Mouse (Mus musculus) mature B cell (primary cell): ENCODE data around the gene Prkce.

Experiments used
- in situ Hi-C: fragments of 300-500 bp; cut with MboI; formaldehyde crosslinking; loops from 2 replicates; pipeline ENCODE4 v1.14.3; 2019

The Prkce gene

DNA sequence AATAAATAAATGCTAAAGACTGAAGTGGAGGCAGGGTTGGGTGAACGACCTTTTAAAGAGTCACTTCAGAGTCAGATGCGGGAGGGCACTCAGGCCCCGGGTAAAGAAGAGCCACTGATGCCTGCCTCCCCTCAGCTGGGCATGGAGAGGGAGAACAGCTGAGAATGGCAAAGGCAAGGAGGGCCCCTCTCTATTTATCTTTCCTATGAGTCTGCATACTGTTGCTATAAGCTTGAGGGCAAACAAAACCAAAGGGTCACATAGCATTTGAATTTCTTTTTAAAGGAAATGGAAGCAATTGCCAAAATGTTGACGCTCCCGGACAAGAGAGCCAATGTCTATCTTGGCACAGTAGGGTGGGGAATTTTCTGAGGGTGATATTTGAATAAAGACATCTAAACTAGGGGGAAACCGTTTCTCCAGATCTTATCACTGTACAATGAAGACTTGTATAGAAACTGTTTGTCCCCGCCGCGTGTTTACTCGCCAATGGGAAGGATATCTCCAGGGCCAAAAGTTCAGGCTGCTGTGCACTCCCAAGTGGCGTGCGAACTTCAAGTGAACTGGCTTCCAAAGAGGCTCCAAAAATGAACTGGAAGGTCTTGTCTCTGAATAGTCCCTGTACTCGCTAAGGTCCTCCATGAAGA, 347.5 kb downstream of the Prkce start:
- in situ Hi-C loops: no loop called here

GRCm38 (mm10) chr17:86516630-86517029, 349.0 kb downstream of the Prkce start:
- in situ Hi-C loops: no loop called here

GRCm38 (mm10) chr17:86518604-86519003, 351.0 kb downstream of the Prkce start:
- in situ Hi-C loops: no loop called here

- in situ Hi-C loops: no loop called here
Observed at GRCm38 (mm10) chr17:86521252-86521651, 353.7 kb downstream of the Prkce start.

- in situ Hi-C loops: no loop called here
Observed at GRCm38 (mm10) chr17:86522649-86523048, 355.1 kb downstream of the Prkce start.

DNA sequence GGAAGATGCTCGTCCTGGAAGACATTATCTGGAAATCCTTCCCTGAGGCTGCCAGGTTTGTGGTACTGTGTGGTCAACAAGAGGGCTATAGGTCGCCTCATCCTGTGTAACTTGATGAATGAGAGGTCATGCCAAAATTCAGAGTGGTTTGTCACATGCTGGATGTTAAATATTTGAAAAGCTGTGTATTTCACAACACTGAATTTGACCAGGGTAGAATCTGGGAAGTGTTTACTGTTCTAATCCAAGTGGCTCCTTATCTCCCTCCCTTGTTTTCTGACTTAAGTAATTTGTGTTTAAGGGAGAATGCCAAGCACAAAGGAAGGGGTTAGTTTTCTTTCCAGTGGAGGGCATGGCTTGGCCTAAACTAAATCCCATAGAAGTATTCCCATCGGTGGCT, 355.8 kb downstream of the Prkce start:
- in situ Hi-C loops: no loop called here

- in situ Hi-C loops: no loop called here
Observed at GRCm38 (mm10) chr17:86523843-86524242, 356.3 kb downstream of the Prkce start.

- in situ Hi-C loops: no loop called here
Observed at GRCm38 (mm10) chr17:86525075-86525474, 357.5 kb downstream of the Prkce start.

GRCm38 (mm10) chr17:86526016-86526415, 358.4 kb downstream of the Prkce start:
- in situ Hi-C loops: no loop called here

- in situ Hi-C loops: no loop called here
Observed at GRCm38 (mm10) chr17:86527298-86527697, 359.7 kb downstream of the Prkce start.

DNA sequence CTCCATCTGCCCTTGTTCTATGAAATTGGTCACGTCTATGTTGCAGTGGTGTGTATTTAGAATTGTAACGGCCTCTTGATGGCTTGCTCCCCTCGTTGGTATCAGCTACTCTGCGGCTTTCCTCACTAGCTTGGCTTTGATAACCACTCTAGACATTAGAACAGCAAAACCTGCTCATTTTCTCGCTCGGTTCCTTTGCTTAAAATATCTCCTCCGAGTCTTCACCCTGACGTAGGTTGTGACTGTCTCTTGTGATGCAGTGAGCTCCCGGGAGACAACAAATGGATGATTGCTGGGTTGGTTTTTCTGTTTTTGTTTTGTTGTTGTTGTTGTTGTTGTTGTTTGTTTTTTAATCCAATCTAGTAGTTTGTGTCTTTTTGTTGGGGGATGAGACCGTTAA, 361.4 kb downstream of the Prkce start:
- in situ Hi-C loops: no loop called here

GRCm38 (mm10) chr17:86529411-86529810, 361.8 kb downstream of the Prkce start:
- in situ Hi-C loops: no loop called here

DNA sequence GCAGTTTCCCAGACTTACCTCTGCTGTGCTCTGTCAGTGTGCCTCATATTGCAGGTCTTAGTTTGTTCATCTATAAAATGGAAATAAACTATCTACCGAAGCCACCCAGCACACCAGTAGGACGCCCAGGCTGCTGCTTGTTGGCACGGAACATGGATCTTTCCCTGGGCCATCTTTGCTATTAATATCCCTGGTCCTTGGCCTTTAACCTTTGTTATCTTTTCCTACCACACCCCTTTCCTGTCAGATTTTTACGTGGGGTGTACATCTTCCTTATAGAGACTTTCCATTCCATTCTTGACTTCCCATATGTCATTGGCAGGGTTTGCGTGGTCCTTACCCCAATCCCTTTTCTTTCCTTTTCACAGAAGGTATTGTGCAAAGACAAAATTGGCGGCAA, 363.6 kb downstream of the Prkce start:
- in situ Hi-C loops: no loop called here

DNA sequence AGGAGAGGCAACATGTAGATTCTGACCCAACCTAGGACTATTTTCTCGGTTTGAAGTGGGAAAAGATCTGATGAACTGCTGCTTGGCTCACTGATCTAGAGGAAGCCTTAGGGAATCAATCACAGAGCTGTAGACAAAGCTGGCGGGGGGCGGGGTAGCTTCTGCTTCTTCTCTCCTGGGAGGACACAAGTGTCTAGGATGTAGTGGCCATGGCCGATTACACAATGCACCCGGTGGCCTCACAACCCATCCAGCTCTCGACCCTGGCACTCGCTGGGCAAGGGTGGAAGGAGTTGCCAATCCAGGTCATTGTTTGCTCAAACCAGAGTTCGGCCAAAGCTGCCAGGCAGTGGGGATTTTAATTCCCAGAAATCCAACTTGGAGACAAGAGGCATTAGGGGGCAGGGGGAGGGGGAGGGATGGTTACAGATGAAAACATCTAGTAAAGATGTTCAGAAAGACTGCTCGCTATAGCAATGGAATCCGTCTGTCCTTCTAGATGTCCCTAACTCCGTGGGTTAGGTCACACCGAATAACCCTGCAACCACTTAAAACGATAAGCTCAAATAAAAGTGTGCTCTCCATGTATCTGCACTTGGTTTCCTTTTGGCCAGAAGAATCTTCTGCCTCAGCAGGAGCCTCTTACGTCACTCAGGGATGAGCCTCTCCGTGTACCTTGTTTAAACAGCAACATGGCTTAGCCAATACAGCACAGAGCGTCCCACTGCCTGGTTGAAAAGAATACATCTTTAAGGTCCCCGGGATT, 365.4 kb downstream of the Prkce start:
- in situ Hi-C loops: no loop called here

- in situ Hi-C loops: no loop called here
Observed at GRCm38 (mm10) chr17:86533549-86533851, 365.9 kb downstream of the Prkce start.

DNA sequence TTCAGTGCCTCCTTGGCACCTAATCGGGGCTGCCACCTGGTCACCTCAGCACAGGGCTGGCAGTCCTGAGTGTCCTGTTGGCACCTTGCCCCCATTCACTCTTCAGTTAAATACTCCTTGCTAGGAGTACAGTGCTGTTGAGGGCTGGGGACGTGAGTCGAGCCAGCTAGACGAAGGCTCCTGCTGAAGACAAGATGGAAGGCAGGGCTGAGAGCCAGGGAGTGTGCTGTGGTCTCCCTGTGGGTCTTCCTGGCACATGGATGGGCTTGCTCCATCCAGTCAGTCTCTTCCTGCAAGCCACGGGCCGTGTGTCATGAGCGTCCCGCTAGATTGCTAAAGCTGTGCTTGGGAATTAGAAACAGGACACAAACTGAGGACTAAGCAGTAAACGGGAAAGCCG, 367.5 kb downstream of the Prkce start:
- in situ Hi-C loops: no loop called here

- in situ Hi-C loops: no loop called here
Observed at GRCm38 (mm10) chr17:86535827-86536656, 368.5 kb downstream of the Prkce start.

GRCm38 (mm10) chr17:86539881-86540430, 372.4 kb downstream of the Prkce start:
- in situ Hi-C loops: no loop called here

GRCm38 (mm10) chr17:86546529-86546928, 378.9 kb downstream of the Prkce start:
- in situ Hi-C loops: no loop called here

DNA sequence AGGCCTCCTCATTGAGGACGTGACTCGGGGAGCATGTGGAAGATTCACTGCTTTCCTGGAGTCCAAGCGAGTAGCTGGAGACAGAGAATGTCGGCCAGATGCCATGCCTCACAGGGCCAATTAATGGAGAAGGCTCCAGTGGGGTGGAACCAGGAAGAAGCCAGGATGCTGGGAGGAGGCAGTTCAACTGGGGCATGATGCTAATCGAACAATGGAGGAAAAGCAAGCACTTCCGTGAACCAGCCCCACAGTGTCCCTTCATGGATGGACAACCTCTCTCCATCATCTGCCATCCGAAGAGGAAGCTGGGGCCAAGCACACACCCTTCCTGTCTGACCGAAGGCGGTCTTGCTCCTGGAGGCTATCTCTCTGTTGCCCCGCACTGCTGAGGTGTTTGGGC, 381.5 kb downstream of the Prkce start:
- in situ Hi-C loops: no loop called here

GRCm38 (mm10) chr17:86551561-86551960, 384.0 kb downstream of the Prkce start:
- in situ Hi-C loops: no loop called here

DNA sequence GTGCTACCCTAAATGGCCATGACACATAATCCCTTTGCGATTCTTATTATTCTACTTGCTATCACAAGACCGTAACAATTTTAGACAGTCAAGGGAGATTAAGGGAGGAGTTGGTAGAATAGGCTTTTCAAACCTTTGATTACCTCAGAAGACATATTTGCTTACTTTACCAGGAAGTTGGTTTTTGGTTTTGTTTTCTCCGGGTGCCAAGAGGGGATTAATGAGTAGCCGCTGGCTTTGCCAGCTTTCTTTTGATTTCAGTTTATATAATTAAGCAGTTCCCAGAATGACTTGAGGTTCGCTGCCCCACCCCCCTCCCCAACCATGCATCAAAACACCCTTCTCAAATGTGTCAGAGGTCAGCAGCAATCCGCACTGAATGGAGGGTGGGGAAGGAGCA, 384.4 kb downstream of the Prkce start:
- in situ Hi-C loops: no loop called here
